Mouse (Mus musculus) hindbrain, embryonic 11.5 days (tissue): Measurements from ENCODE around the gene Slc44a4. TPM values are rescaled to one million over a fixed set of nuclear protein-coding genes. Genes with fewer than 3 reads are reported as not detected.

Experiments used
- ATAC-seq: fragments of 200-750 bp; cut with Nextera tagmentation; 2 replicates; pipeline ENCODE4 v1.8.0; 2017; ENCODE audit warnings: mild to moderate bottlenecking, moderate TSS enrichment, moderate library complexity; ENCODE audit not compliant: low FRiP score
- DNase-seq: peaks from one replicate; pipeline ENCODE4 v3.0.0-alpha.2; 2015; ENCODE audit warnings: low spot score
- H3K27ac ChIP-seq: fragments of 300-500 bp; sonication (generic); 2 replicates; pipeline ENCODE4 v1.5.1; 2014; ENCODE audit warnings: mild to moderate bottlenecking, low read depth, low read length
- H3K27me3 ChIP-seq: fragments of 300-500 bp; sonication (generic); 2 replicates; pipeline ENCODE4 v1.6.1; 2014; ENCODE audit warnings: mild to moderate bottlenecking, low read length, moderate library complexity, mixed read lengths; ENCODE audit not compliant: control insufficient read depth, insufficient read depth
- H3K36me3 ChIP-seq: fragments of 300-500 bp; sonication (generic); 2 replicates; pipeline ENCODE4 v1.6.1; 2014; ENCODE audit warnings: mild to moderate bottlenecking, low read length, moderate library complexity, mixed read lengths; ENCODE audit not compliant: control insufficient read depth, insufficient read depth
- H3K4me1 ChIP-seq: fragments of 300-500 bp; sonication (generic); replicated peaks from 2 replicates; pipeline ENCODE4 v1.6.1; 2014; ENCODE audit warnings: low read length, mixed read lengths; ENCODE audit not compliant: control insufficient read depth, insufficient read depth
- H3K4me2 ChIP-seq: fragments of 300-500 bp; sonication (generic); replicated peaks from 2 replicates; pipeline ENCODE4 v1.6.1; 2014; ENCODE audit warnings: mild to moderate bottlenecking, low read depth, low read length
- H3K4me3 ChIP-seq: fragments of 300-500 bp; sonication (generic); 2 replicates; pipeline ENCODE4 v1.5.1; 2014; ENCODE audit warnings: low read depth, low read length
- H3K9ac ChIP-seq: fragments of 300-500 bp; sonication (generic); 2 replicates; pipeline ENCODE4 v1.6.1; 2014; ENCODE audit warnings: low read depth, low read length
- H3K9me3 ChIP-seq: fragments of 300-500 bp; sonication (generic); 2 replicates; pipeline ENCODE4 v1.6.1; 2016; ENCODE audit warnings: low read length; ENCODE audit not compliant: control insufficient read depth
- WGBS: fragments of 180-500 bp; shearing (Covaris S2); extraction: QIAGEN DNeasy Blood & Tissue Kit; methylation state at CpG from one replicate; pipeline ENCODE4 v1.1.7; 2014; 5-methylcytosine and 5-hydroxymethylcytosine counted together
- polyA plus RNA-seq: library from polyadenylated mRNA; unstranded; fragments of >200 nt; fragmentation: Nextera tagmentation; extraction: Ambion mirVana; gene quantifications from 2 replicates; pipeline ENCODE4 v1.2.1, GENCODE M21; 2014

Slc44a4 gene
- polyA plus RNA-seq, 1 experiment from 2014 or later, result 0.12 TPM

DNA sequence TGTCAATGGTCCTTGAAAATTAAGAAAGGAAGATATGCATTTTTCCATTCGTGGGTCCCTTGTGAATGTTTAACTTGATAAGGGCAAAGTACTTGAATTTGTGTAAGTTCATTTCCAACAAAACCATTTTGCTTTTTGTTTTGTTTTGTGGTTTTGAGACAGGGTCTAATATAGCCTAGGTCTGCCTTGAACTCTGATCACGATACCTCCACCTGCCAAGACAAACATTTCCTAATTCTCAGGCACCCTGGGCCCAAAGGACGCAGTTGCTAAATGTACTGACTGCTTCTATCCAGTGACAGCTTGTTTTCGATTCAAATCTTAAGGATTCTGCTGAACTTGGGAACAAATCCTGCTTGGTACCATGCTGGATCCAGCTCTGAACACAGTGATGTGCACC is 65.4 kb downstream of the Slc44a4 start:
- no peaks in the 10 kb centered on the region for H3K27me3 ChIP-seq
- H3K9ac ChIP-seq, result no peak overlapping the region
- WGBS, result 95% methylated on average over 4 of the region's 4 CpGs
- H3K27ac ChIP-seq, result no peak overlapping the region
- H3K4me2 ChIP-seq, result no peak overlapping the region
- H3K4me1 ChIP-seq, result peaks cover 4% of the 10 kb centered on the region
- no peaks in the 10 kb centered on the region for H3K36me3 ChIP-seq
- ATAC-seq (no peak), DNase-seq (no peak)
- H3K4me3 ChIP-seq, result no peak overlapping the region
- H3K9me3 ChIP-seq, result no peaks in the 10 kb centered on the region

Other genes with a start within 250 kb of the Slc44a4 start
- 0.01 and 0.09 TPM in 2 replicates for gene Tnxb, start 243.9 kb upstream of the Slc44a4 start, polyA plus RNA-seq
- not detected in 2 replicates for gene C4b, start 170.6 kb upstream of the Slc44a4 start, polyA plus RNA-seq
- not detected in 2 replicates for gene Cyp21a1, start 109.9 kb upstream of the Slc44a4 start, polyA plus RNA-seq
- gene Stk19, start 77.5 kb upstream of the Slc44a4 start, polyA plus RNA-seq, result 21.7 and 22.7 TPM in 2 replicates
- 58.6 and 64.9 TPM in 2 replicates for gene Dxo, start 77.4 kb upstream of the Slc44a4 start, polyA plus RNA-seq
- gene Skiv2l, start 64.3 kb upstream of the Slc44a4 start, polyA plus RNA-seq, result 26.9 and 29.9 TPM in 2 replicates
- 117 and 138 TPM in 2 replicates for gene Nelfe, start 64.1 kb upstream of the Slc44a4 start, polyA plus RNA-seq
- gene Cfb, start 51.9 kb upstream of the Slc44a4 start, polyA plus RNA-seq, result 1.0 and 2.1 TPM in 2 replicates
- 2.9 and 3.2 TPM in 2 replicates for gene Zbtb12, start 35.0 kb upstream of the Slc44a4 start, polyA plus RNA-seq
- not detected in 2 replicates for gene Gm20547, start 32.4 kb upstream of the Slc44a4 start, polyA plus RNA-seq
- gene C2, start 16.2 kb upstream of the Slc44a4 start, polyA plus RNA-seq, result 0.64 and 1.2 TPM in 2 replicates
- gene Ehmt2, start 16.0 kb upstream of the Slc44a4 start, polyA plus RNA-seq, result 57.4 and 70.1 TPM in 2 replicates
- 12.9 and 14.5 TPM in 2 replicates for gene Neu1, start 16.8 kb downstream of the Slc44a4 start, polyA plus RNA-seq
- 0.15 TPM in 1 of 2 replicates, not detected in the other for gene Hspa1b, start 44.8 kb downstream of the Slc44a4 start, polyA plus RNA-seq
- gene Gm20481, start 55.4 kb downstream of the Slc44a4 start, polyA plus RNA-seq, result 0.49 TPM in 1 of 2 replicates, not detected in the other
- 0.93 and 1.4 TPM in 2 replicates for gene Hspa1a, start 57.7 kb downstream of the Slc44a4 start, polyA plus RNA-seq
- 0.93 and 1.2 TPM in 2 replicates for gene Hspa1l, start 58.2 kb downstream of the Slc44a4 start, polyA plus RNA-seq
- gene Lsm2, start 67.4 kb downstream of the Slc44a4 start, polyA plus RNA-seq, result 188 and 207 TPM in 2 replicates
- 69.1 and 71.7 TPM in 2 replicates for gene Vars, start 86.5 kb downstream of the Slc44a4 start, polyA plus RNA-seq
- 0.10 and 0.36 TPM in 2 replicates for gene Vwa7, start 102.1 kb downstream of the Slc44a4 start, polyA plus RNA-seq
- gene Sapcd1, start 113.5 kb downstream of the Slc44a4 start, polyA plus RNA-seq, result 3.0 and 4.0 TPM in 2 replicates
- 3.1 and 4.2 TPM in 2 replicates for gene Msh5, start 132.3 kb downstream of the Slc44a4 start, polyA plus RNA-seq
- gene Clic1, start 135.5 kb downstream of the Slc44a4 start, polyA plus RNA-seq, result 45.6 and 85.1 TPM in 2 replicates
- 614 and 636 TPM in 2 replicates for gene Ddah2, start 144.6 kb downstream of the Slc44a4 start, polyA plus RNA-seq
- gene Ly6g6c, start 150.9 kb downstream of the Slc44a4 start, polyA plus RNA-seq, result 0.19 TPM in 1 of 2 replicates, not detected in the other
- 0.66 and 1.1 TPM in 2 replicates for gene Mpig6b, start 151.7 kb downstream of the Slc44a4 start, polyA plus RNA-seq
- gene Ly6g6e, start 162.4 kb downstream of the Slc44a4 start, polyA plus RNA-seq, result 0.42 and 0.50 TPM in 2 replicates
- gene Ly6g6d, start 163.6 kb downstream of the Slc44a4 start, polyA plus RNA-seq, result 1.0 and 2.7 TPM in 2 replicates
- gene Ly6g6f, start 171.1 kb downstream of the Slc44a4 start, polyA plus RNA-seq, result 0.29 and 0.52 TPM in 2 replicates
- gene Abhd16a, start 174.8 kb downstream of the Slc44a4 start, polyA plus RNA-seq, result 40.2 and 45.1 TPM in 2 replicates
- gene Ly6g5c, start 193.8 kb downstream of the Slc44a4 start, polyA plus RNA-seq, result not detected in 2 replicates
- gene Ly6g5b, start 201.0 kb downstream of the Slc44a4 start, polyA plus RNA-seq, result 0.89 and 0.96 TPM in 2 replicates
- 22.5 and 29.7 TPM in 2 replicates for gene Gpank1, start 207.0 kb downstream of the Slc44a4 start, polyA plus RNA-seq
- 299 and 310 TPM in 2 replicates for gene Csnk2b, start 207.6 kb downstream of the Slc44a4 start, polyA plus RNA-seq
- gene D17H6S53E, start 211.9 kb downstream of the Slc44a4 start, polyA plus RNA-seq, result 8.4 and 9.2 TPM in 2 replicates
- 0.34 and 0.49 TPM in 2 replicates for gene Apom, start 217.6 kb downstream of the Slc44a4 start, polyA plus RNA-seq
- gene Bag6, start 220.7 kb downstream of the Slc44a4 start, polyA plus RNA-seq, result 105 and 117 TPM in 2 replicates